Mouse (Mus musculus): ENCODE measurements around the gene Slf1. TPM values are rescaled to one million over a fixed set of nuclear protein-coding genes. Genes with fewer than 3 reads are reported as not detected.

The Slf1 gene
- polyA plus RNA-seq, 1 experiment from 2014 or later: 20.8 TPM

GRCm38 (mm10) chr13:77072030-77072429 is 63.2 kb downstream of the Slf1 start:
- Histone ChIP-seq H3K9ac (ENCODE audit: low read depth, low read length) (no peak overlapping the region), H3K27me3 (replicated peaks; ENCODE audit: control insufficient read depth, insufficient read depth, low read length) (no peaks in the 10 kb centered on the region), H3K4me3 (ENCODE audit: low read length) (no peak overlapping the region), H3K27ac (ENCODE audit: low read length) (no peak overlapping the region), H3K4me2 (ENCODE audit: low read depth, low read length) (no peak overlapping the region), H3K36me3 (ENCODE audit: control insufficient read depth, insufficient read depth, low read length) (peaks cover 2% of the 10 kb centered on the region), H3K9me3 (ENCODE audit: control insufficient read depth, low read length) (peaks cover 2% of the 10 kb centered on the region), H3K4me1 (ENCODE audit: control insufficient read depth, insufficient read depth, low read length) (no peaks in the 10 kb centered on the region)
- ATAC-seq: no peak

GRCm38 (mm10) chr13:77068847-77069246 is 66.4 kb downstream of the Slf1 start:
- H3K4me3 ChIP-seq (ENCODE audit: low read length): no peak overlapping the region
- 100% methylated on average over 1 of the region's 1 CpGs for WGBS
- ATAC-seq: no peak

GRCm38 (mm10) chr13:77063221-77063620 is 72.1 kb downstream of the Slf1 start:
- H3K4me1 ChIP-seq (ENCODE audit: control insufficient read depth, insufficient read depth, low read length): no peaks in the 10 kb centered on the region
- no peak overlapping the region for H3K9ac ChIP-seq (ENCODE audit: low read depth, low read length)
- H3K4me3 ChIP-seq (ENCODE audit: low read length): no peak overlapping the region
- H3K9me3 ChIP-seq (ENCODE audit: control insufficient read depth, low read length): no peaks in the 10 kb centered on the region
- no peak for ATAC-seq
- H3K4me2 ChIP-seq (ENCODE audit: low read depth, low read length): no peak overlapping the region
- no peak overlapping the region for H3K27ac ChIP-seq (ENCODE audit: low read length)
- no peaks in the 10 kb centered on the region for H3K36me3 ChIP-seq (ENCODE audit: control insufficient read depth, insufficient read depth, low read length)
- H3K27me3 ChIP-seq (replicated peaks; ENCODE audit: control insufficient read depth, insufficient read depth, low read length): no peaks in the 10 kb centered on the region
- WGBS: 94% methylated on average over 1 of the region's 1 CpGs

More at GRCm38 (mm10) chr13:77068847-77069246, 66.4 kb downstream of the Slf1 start:
- Histone ChIP-seq H3K4me2 (ENCODE audit: low read depth, low read length) (no peak overlapping the region), H3K27me3 (replicated peaks; ENCODE audit: control insufficient read depth, insufficient read depth, low read length) (no peaks in the 10 kb centered on the region), H3K9me3 (ENCODE audit: control insufficient read depth, low read length) (no peaks in the 10 kb centered on the region), H3K9ac (ENCODE audit: low read depth, low read length) (no peak overlapping the region), H3K36me3 (ENCODE audit: control insufficient read depth, insufficient read depth, low read length) (no peaks in the 10 kb centered on the region), H3K27ac (ENCODE audit: low read length) (no peak overlapping the region), H3K4me1 (ENCODE audit: control insufficient read depth, insufficient read depth, low read length) (no peaks in the 10 kb centered on the region)

GRCm38 (mm10) chr13:77049736-77050135 is 85.5 kb downstream of the Slf1 start:
- Histone ChIP-seq H3K4me2 (ENCODE audit: low read depth, low read length) (no peak overlapping the region), H3K27me3 (replicated peaks; ENCODE audit: control insufficient read depth, insufficient read depth, low read length) (no peaks in the 10 kb centered on the region), H3K4me1 (ENCODE audit: control insufficient read depth, insufficient read depth, low read length) (no peaks in the 10 kb centered on the region), H3K9me3 (ENCODE audit: control insufficient read depth, low read length) (no peaks in the 10 kb centered on the region), H3K4me3 (ENCODE audit: low read length) (no peak overlapping the region), H3K36me3 (ENCODE audit: control insufficient read depth, insufficient read depth, low read length) (no peaks in the 10 kb centered on the region), H3K27ac (ENCODE audit: low read length) (no peak overlapping the region), H3K9ac (ENCODE audit: low read depth, low read length) (no peak overlapping the region)
- ATAC-seq: no peak
- WGBS: 74% methylated on average over 3 of the region's 3 CpGs

- H3K27ac ChIP-seq (ENCODE audit: low read length): 0 out of 2 replicates have a peak overlapping the region, but pooled peaks have one; percentile 48
- H3K27me3 ChIP-seq (replicated peaks; ENCODE audit: control insufficient read depth, insufficient read depth, low read length): no peaks in the 10 kb centered on the region
- no peak overlapping the region for H3K4me3 ChIP-seq (ENCODE audit: low read length)
- no peaks in the 10 kb centered on the region for H3K36me3 ChIP-seq (ENCODE audit: control insufficient read depth, insufficient read depth, low read length)
- no peak overlapping the region for H3K9ac ChIP-seq (ENCODE audit: low read depth, low read length)
- peak; percentile 62; the same call in 1 of the 2 replicates for ATAC-seq
- H3K4me1 ChIP-seq (ENCODE audit: control insufficient read depth, insufficient read depth, low read length): no peaks in the 10 kb centered on the region
- H3K4me2 ChIP-seq (ENCODE audit: low read depth, low read length): no peak overlapping the region
- 50% methylated on average over 1 of the region's 1 CpGs for WGBS
- no peaks in the 10 kb centered on the region for H3K9me3 ChIP-seq (ENCODE audit: control insufficient read depth, low read length)
These were observed 86.8 kb downstream of the Slf1 start for GRCm38 (mm10) chr13:77048461-77048860.

- no peaks in the 10 kb centered on the region for H3K9me3 ChIP-seq (ENCODE audit: control insufficient read depth, low read length)
- H3K9ac ChIP-seq (ENCODE audit: low read depth, low read length): no peak overlapping the region
- peak; percentile 56; the same call in 1 of the 2 replicates for ATAC-seq
- no peaks in the 10 kb centered on the region for H3K4me1 ChIP-seq (ENCODE audit: control insufficient read depth, insufficient read depth, low read length)
- H3K27ac ChIP-seq (ENCODE audit: low read length): no peak overlapping the region
- WGBS: 39% methylated on average over 6 of the region's 6 CpGs
- no peaks in the 10 kb centered on the region for H3K36me3 ChIP-seq (ENCODE audit: control insufficient read depth, insufficient read depth, low read length)
- no peak overlapping the region for H3K4me2 ChIP-seq (ENCODE audit: low read depth, low read length)
- no peak overlapping the region for H3K4me3 ChIP-seq (ENCODE audit: low read length)
- no peaks in the 10 kb centered on the region for H3K27me3 ChIP-seq (replicated peaks; ENCODE audit: control insufficient read depth, insufficient read depth, low read length)
These were observed 87.9 kb downstream of the Slf1 start for GRCm38 (mm10) chr13:77047179-77047931.

- no peaks in the 10 kb centered on the region for H3K9me3 ChIP-seq (ENCODE audit: control insufficient read depth, low read length)
- no peak for ATAC-seq
- no peaks in the 10 kb centered on the region for H3K27me3 ChIP-seq (replicated peaks; ENCODE audit: control insufficient read depth, insufficient read depth, low read length)
- H3K9ac ChIP-seq (ENCODE audit: low read depth, low read length): no peak overlapping the region
- WGBS: 81% methylated on average over 10 of the region's 10 CpGs
- H3K4me1 ChIP-seq (ENCODE audit: control insufficient read depth, insufficient read depth, low read length): no peaks in the 10 kb centered on the region
- H3K4me3 ChIP-seq (ENCODE audit: low read length): no peak overlapping the region
- no peak overlapping the region for H3K27ac ChIP-seq (ENCODE audit: low read length)
- H3K4me2 ChIP-seq (ENCODE audit: low read depth, low read length): no peak overlapping the region
- H3K36me3 ChIP-seq (ENCODE audit: control insufficient read depth, insufficient read depth, low read length): no peaks in the 10 kb centered on the region
These were observed 88.9 kb downstream of the Slf1 start for GRCm38 (mm10) chr13:77046416-77046815.

- Histone ChIP-seq H3K9ac (ENCODE audit: low read depth, low read length) (no peak overlapping the region), H3K4me3 (ENCODE audit: low read length) (no peak overlapping the region), H3K9me3 (ENCODE audit: control insufficient read depth, low read length) (no peaks in the 10 kb centered on the region), H3K36me3 (ENCODE audit: control insufficient read depth, insufficient read depth, low read length) (no peaks in the 10 kb centered on the region), H3K4me1 (ENCODE audit: control insufficient read depth, insufficient read depth, low read length) (no peaks in the 10 kb centered on the region), H3K4me2 (ENCODE audit: low read depth, low read length) (no peak overlapping the region), H3K27ac (ENCODE audit: low read length) (no peak overlapping the region), H3K27me3 (replicated peaks; ENCODE audit: control insufficient read depth, insufficient read depth, low read length) (no peaks in the 10 kb centered on the region)
- ATAC-seq: no peak
- WGBS: 73% methylated on average over 1 of the region's 1 CpGs
These were observed 89.9 kb downstream of the Slf1 start for GRCm38 (mm10) chr13:77045375-77045774.

- no peaks in the 10 kb centered on the region for H3K27me3 ChIP-seq (replicated peaks; ENCODE audit: control insufficient read depth, insufficient read depth, low read length)
- H3K27ac ChIP-seq (ENCODE audit: low read length): no peak overlapping the region
- no peak overlapping the region for H3K4me3 ChIP-seq (ENCODE audit: low read length)
- H3K4me1 ChIP-seq (ENCODE audit: control insufficient read depth, insufficient read depth, low read length): no peaks in the 10 kb centered on the region
- no peak overlapping the region for H3K4me2 ChIP-seq (ENCODE audit: low read depth, low read length)
- no peak overlapping the region for H3K9ac ChIP-seq (ENCODE audit: low read depth, low read length)
- ATAC-seq: no peak
- H3K9me3 ChIP-seq (ENCODE audit: control insufficient read depth, low read length): no peaks in the 10 kb centered on the region
- H3K36me3 ChIP-seq (ENCODE audit: control insufficient read depth, insufficient read depth, low read length): no peaks in the 10 kb centered on the region
- 68% methylated on average over 1 of the region's 1 CpGs for WGBS
These were observed 91.9 kb downstream of the Slf1 start for GRCm38 (mm10) chr13:77043375-77043774.

GRCm38 (mm10) chr13:77029594-77029993 is 105.7 kb downstream of the Slf1 start:
- Histone ChIP-seq H3K9me3 (ENCODE audit: control insufficient read depth, low read length) (no peaks in the 10 kb centered on the region), H3K9ac (ENCODE audit: low read depth, low read length) (no peak overlapping the region), H3K27me3 (replicated peaks; ENCODE audit: control insufficient read depth, insufficient read depth, low read length) (no peaks in the 10 kb centered on the region), H3K4me3 (ENCODE audit: low read length) (no peak overlapping the region), H3K36me3 (ENCODE audit: control insufficient read depth, insufficient read depth, low read length) (no peaks in the 10 kb centered on the region), H3K4me2 (ENCODE audit: low read depth, low read length) (no peak overlapping the region), H3K4me1 (ENCODE audit: control insufficient read depth, insufficient read depth, low read length) (no peaks in the 10 kb centered on the region), H3K27ac (ENCODE audit: low read length) (no peak overlapping the region)
- no peak for ATAC-seq
- WGBS: 71% methylated on average over 5 of the region's 5 CpGs
